Mouse (Mus musculus) gastrocnemius, adult 8-10 months (tissue): ENCODE data around the gene Ldb3. TPM values are rescaled to one million over a fixed set of nuclear protein-coding genes. Genes with fewer than 3 reads are reported as not detected.

ENCODE experiments used
- total RNA-seq, 4 experiments: library from RNA; stranded (reverse); gene quantifications; 2 replicates each; pipeline ENCODE4 v1.2.4; 2022

Gene Ldb3
- total RNA-seq, 4 experiments from 2014 or later = 1,553 to 2,052 (median 1,838) TPM

Other genes starting within 250 kb of the Ldb3 start
- not detected for gene Fam25c, start 233.2 kb downstream of the Ldb3 start, total RNA-seq
- 10 to 100 TPM in 2 of 4 experiments, 1 to 10 TPM in 2; 4.1 to 24.4 (median 9.9) TPM for gene Sncg, start 213.9 kb downstream of the Ldb3 start, total RNA-seq
- gene Mmrn2, start 213.2 kb downstream of the Ldb3 start, total RNA-seq = 1 to 10 TPM; 7.9 to 9.3 (median 9.0) TPM
- 10 to 100 TPM; 42.9 to 52.0 (median 48.1) TPM for gene Bmpr1a, start 85.3 kb downstream of the Ldb3 start, total RNA-seq
- gene 9230112D13Rik, start 65.9 kb downstream of the Ldb3 start, total RNA-seq = not detected
- not detected for gene Opn4, start 11.5 kb upstream of the Ldb3 start, total RNA-seq
- gene Wapl, start 85.2 kb upstream of the Ldb3 start, total RNA-seq = 10 to 100 TPM; 39.1 to 42.1 (median 41.5) TPM
- not detected for gene Grid1, start 231.4 kb upstream of the Ldb3 start, total RNA-seq